Mouse (Mus musculus) CH12.LX (cell line): ENCODE measurements around the gene Snx8. TPM values are rescaled to one million over a fixed set of nuclear protein-coding genes. Genes with fewer than 3 reads are reported as not detected.
A peak's percentile ranks its signal among the peaks of the same experiment; 100 is the strongest.

Experiments
- DNase-seq: peaks from one replicate; pipeline ENCODE4 v3.0.0-alpha.2; 2013; ENCODE audit errors: extremely low read depth
- H3K27ac ChIP-seq: 2 replicates; pipeline ENCODE4 v1.5.1; 2012; ENCODE audit warnings: low read depth, mild to moderate bottlenecking, control low read depth, moderate library complexity; ENCODE audit not compliant: insufficient read depth
- H3K27me3 ChIP-seq: replicated peaks from 2 replicates; pipeline ENCODE3; 2012; ENCODE audit warnings: inconsistent platforms
- H3K36me3 ChIP-seq, 2 experiments: replicated peaks in 1 of 2; 2 replicates each; pipeline versions ENCODE3 to v1.6.1; 2012; ENCODE audit warnings: inconsistent platforms in 1 of 2, low read length in 1 of 2, mild to moderate bottlenecking in 1 of 2, mixed read lengths in 1 of 2, moderate library complexity in 1 of 2; ENCODE audit not compliant: control insufficient read depth in 1 of 2, insufficient read depth in 1 of 2
- H3K4me1 ChIP-seq, 2 experiments: 2 replicates each; pipeline ENCODE4 v1.6.1; 2012; ENCODE audit warnings: inconsistent platforms in 1 of 2, moderate library complexity in 1 of 2; ENCODE audit not compliant: insufficient read depth in 2 of 2, control insufficient read depth in 1 of 2
- H3K4me2 ChIP-seq: 2 replicates; pipeline ENCODE4 v1.6.1; 2012; ENCODE audit warnings: low read depth, mild to moderate bottlenecking, control low read depth; ENCODE audit not compliant: poor library complexity, insufficient read depth, severe bottlenecking
- H3K4me3 ChIP-seq, 3 experiments: fragments of 150-350 bp in 1 of 3; sonication (generic) in 1 of 3; replicated peaks in 1 of 3; 2 replicates each; pipeline versions ENCODE3 to v1.5.1; 2011 to 2012; ENCODE audit warnings: low read depth in 2 of 3, low read length in 2 of 3, mild to moderate bottlenecking in 2 of 3, moderate library complexity in 2 of 3, control low read depth in 1 of 3, improper control_type of control experiment in 1 of 3, inconsistent platforms in 1 of 3, mixed read lengths in 1 of 3; ENCODE audit not compliant: poor library complexity in 1 of 3
- H3K79me2 ChIP-seq: replicated peaks from 2 replicates; pipeline ENCODE4 v1.6.1; 2012; ENCODE audit warnings: mild to moderate bottlenecking, moderate library complexity; ENCODE audit not compliant: control insufficient read depth, poor library complexity, insufficient read depth, severe bottlenecking; ENCODE audit errors: extremely low read depth
- H3K9ac ChIP-seq: 2 replicates; pipeline ENCODE4 v1.6.1; 2012; ENCODE audit warnings: low read depth, mild to moderate bottlenecking, control low read depth, moderate library complexity; ENCODE audit not compliant: insufficient read depth
- H3K9me3 ChIP-seq: replicated peaks from 2 replicates; pipeline ENCODE3; 2012; ENCODE audit warnings: low read length, inconsistent platforms, mixed read lengths
- CTCF ChIP-seq, 2 experiments: IDR thresholded peaks in 1 of 2; conservative IDR thresholded peaks in 1 of 2; 2 replicates each; pipeline ENCODE4 v1.5.1; 2011 to 2012; ENCODE audit warnings: low read depth in 2 of 2, low read length in 2 of 2, improper control_type of control experiment in 1 of 2, inconsistent platforms in 1 of 2, mild to moderate bottlenecking in 1 of 2, moderate library complexity in 1 of 2
- MAFK ChIP-seq: IDR thresholded peaks from 2 replicates; pipeline ENCODE4 v1.6.1; 2011; ENCODE audit warnings: low read length, improper control_type of control experiment; ENCODE audit not compliant: insufficient replicate concordance
- MAZ ChIP-seq: IDR thresholded peaks from 2 replicates; pipeline ENCODE4 v1.6.1; 2012; ENCODE audit warnings: low read depth, mild to moderate bottlenecking, inconsistent platforms, low read length, improper control_type of control experiment, moderate library complexity
- PAX5 ChIP-seq: IDR thresholded peaks from 2 replicates; pipeline ENCODE4 v1.6.1; 2012; ENCODE audit warnings: low read length, inconsistent platforms, mixed read lengths
- RAD21 ChIP-seq: IDR thresholded peaks from 2 replicates; pipeline ENCODE4 v1.6.1; 2011; ENCODE audit warnings: low read depth, mild to moderate bottlenecking, low read length, improper control_type of control experiment, moderate library complexity
- SMC3 ChIP-seq: IDR thresholded peaks from 2 replicates; pipeline ENCODE4 v1.6.1; 2011; ENCODE audit warnings: low read depth, low read length, improper control_type of control experiment
- TBP ChIP-seq: conservative IDR thresholded peaks from 2 replicates; pipeline ENCODE4 v1.6.1; 2011; ENCODE audit warnings: low read depth, low read length, improper control_type of control experiment
- USF1 ChIP-seq: IDR thresholded peaks from 2 replicates; pipeline ENCODE4 v1.6.1; 2014; ENCODE audit warnings: low read depth, mild to moderate bottlenecking, inconsistent platforms, low read length, improper control_type of control experiment
- USF2 ChIP-seq: conservative IDR thresholded peaks from 2 replicates; pipeline ENCODE4 v1.6.1; 2011; ENCODE audit warnings: low read depth, low read length, improper control_type of control experiment
- dilution Hi-C: fragments of 300-500 bp; cut with MboI; formaldehyde crosslinking; loops from 2 replicates; pipeline ENCODE4 v1.14.3; 2020; ENCODE audit warnings: low sequenced_read_pairs; ENCODE audit not compliant: extremely low pct_unique_long_range_greater_than_20kb, extremely low pct_ligation_motif_present
- in situ Hi-C: fragments of 300-500 bp; cut with MboI; formaldehyde crosslinking; loops from 3 replicates; pipeline ENCODE4 v1.14.3; 2019; ENCODE audit warnings: low sequenced_read_pairs, low pct_ligation_motif_present, low pct_unique_long_range_greater_than_20kb, mixed read lengths
- polyA plus RNA-seq: library from polyadenylated mRNA; unstranded; fragments of >175 nt; gene quantifications from 2 replicates; pipeline ENCODE4 v1.2.1, GENCODE M21; 2012; ENCODE audit warnings: low read depth; ENCODE audit not compliant: insufficient read length
- total RNA-seq, 2 experiments: library from RNA; depleted of rRNA; stranded (reverse); fragments of 300-350 nt in 1 of 2; fragments of >200 nt in 1 of 2; gene quantifications; 2 replicates each; pipeline ENCODE4 v1.2.3; 2012 to 2014

Gene Snx8
- total and polyA plus RNA-seq, 3 experiments: 20.8 to 42.4 (median 34.6) TPM

- Histone ChIP-seq H3K79me2 (no peaks in the 10 kb centered on the region), H3K9me3 (no peaks in the 10 kb centered on the region), H3K9ac (no peak overlapping the region), H3K4me1 (no peaks in the 10 kb centered on the region), H3K4me2 (no peak overlapping the region), H3K4me3 (no peak overlapping the region), H3K27me3 (no peaks in the 10 kb centered on the region), H3K36me3 (peaks cover 56 to 90% of the 10 kb centered on the region in 2 experiments), H3K27ac (no peak overlapping the region)
- dilution Hi-C loops: no loop called here
- peak; percentile 60 for DNase-seq
- no peak for TF ChIP-seq TBP
- no peak for TF ChIP-seq USF1
- TF ChIP-seq MAZ: no peak
- peak; percentile 81 for TF ChIP-seq RAD21
- TF ChIP-seq PAX5: no peak
- TF ChIP-seq CTCF (conservative IDR thresholded peaks at IDR 0.05 in 1 of 2, IDR thresholded peaks at IDR 0.05 in 1 of 2; ENCODE audit: low read depth in 2 of 2, low read length in 2 of 2): peak; percentile 49 to 77
- no peak for TF ChIP-seq MAFK
- peak; percentile 63 for TF ChIP-seq SMC3
- no peak for TF ChIP-seq USF2
- in situ Hi-C loops: loop anchor here (25.0 kb wide), 1 partner anchor 455 kb away; the partner anchor contains the start of genes Gm26938 and Psmg3
Observed at GRCm38 (mm10) chr5:140292152-140292551, 96.9 kb downstream of the Snx8 start.

Other genes with a start within 250 kb of the Snx8 start
- 28.9 and 35.8 TPM in 2 replicates for gene Mad1l1, start 67.7 kb downstream of the Snx8 start, total RNA-seq (2012; rRNA removed)
- gene Mad1l1, start 67.7 kb downstream of the Snx8 start, total RNA-seq (2014; rRNA removed): 24.8 and 28.0 TPM in 2 replicates
- 45.6 and 53.5 TPM in 2 replicates for gene Mad1l1, start 67.7 kb downstream of the Snx8 start, polyA plus RNA-seq
- gene Nudt1, start 67.6 kb downstream of the Snx8 start, total RNA-seq (2012; rRNA removed): 69.4 and 90.1 TPM in 2 replicates
- gene Nudt1, start 67.6 kb downstream of the Snx8 start, total RNA-seq (2014; rRNA removed): 73.7 and 74.6 TPM in 2 replicates
- gene Nudt1, start 67.6 kb downstream of the Snx8 start, polyA plus RNA-seq: 75.2 and 80.5 TPM in 2 replicates
- gene Mrm2, start 57.4 kb downstream of the Snx8 start, total RNA-seq (2012; rRNA removed): 11.2 and 12.8 TPM in 2 replicates
- 14.6 and 17.3 TPM in 2 replicates for gene Mrm2, start 57.4 kb downstream of the Snx8 start, total RNA-seq (2014; rRNA removed)
- 13.6 and 16.3 TPM in 2 replicates for gene Mrm2, start 57.4 kb downstream of the Snx8 start, polyA plus RNA-seq
- 218 and 260 TPM in 2 replicates for gene Eif3b, start 30.1 kb upstream of the Snx8 start, total RNA-seq (2012; rRNA removed)
- 74.0 and 79.5 TPM in 2 replicates for gene Eif3b, start 30.1 kb upstream of the Snx8 start, total RNA-seq (2014; rRNA removed)
- gene Eif3b, start 30.1 kb upstream of the Snx8 start, polyA plus RNA-seq: 521 and 579 TPM in 2 replicates
- not detected in 2 replicates for gene Gm4869, start 56.4 kb upstream of the Snx8 start, total RNA-seq (2012; rRNA removed)
- 0.09 TPM in 1 of 2 replicates, not detected in the other for gene Gm4869, start 56.4 kb upstream of the Snx8 start, total RNA-seq (2014; rRNA removed)
- gene Gm4869, start 56.4 kb upstream of the Snx8 start, polyA plus RNA-seq: 0.11 TPM in 1 of 2 replicates, not detected in the other
- 7.6 and 7.8 TPM in 2 replicates for gene Chst12, start 116.3 kb upstream of the Snx8 start, total RNA-seq (2012; rRNA removed)
- 2.3 and 3.1 TPM in 2 replicates for gene Chst12, start 116.3 kb upstream of the Snx8 start, total RNA-seq (2014; rRNA removed)
- 17.0 and 18.1 TPM in 2 replicates for gene Chst12, start 116.3 kb upstream of the Snx8 start, polyA plus RNA-seq
- gene Grifin, start 175.8 kb upstream of the Snx8 start, total RNA-seq (2012; rRNA removed): not detected in 2 replicates
- not detected in 2 replicates for gene Grifin, start 175.8 kb upstream of the Snx8 start, total RNA-seq (2014; rRNA removed)
- not detected in 2 replicates for gene Grifin, start 175.8 kb upstream of the Snx8 start, polyA plus RNA-seq
- gene Lfng, start 218.1 kb upstream of the Snx8 start, total RNA-seq (2012; rRNA removed): not detected in 2 replicates
- gene Lfng, start 218.1 kb upstream of the Snx8 start, total RNA-seq (2014; rRNA removed): not detected in 2 replicates
- not detected in 2 replicates for gene Lfng, start 218.1 kb upstream of the Snx8 start, polyA plus RNA-seq